26 mouse cellular contexts compared by ENCODE assay signal in the genomic region with DNA sequence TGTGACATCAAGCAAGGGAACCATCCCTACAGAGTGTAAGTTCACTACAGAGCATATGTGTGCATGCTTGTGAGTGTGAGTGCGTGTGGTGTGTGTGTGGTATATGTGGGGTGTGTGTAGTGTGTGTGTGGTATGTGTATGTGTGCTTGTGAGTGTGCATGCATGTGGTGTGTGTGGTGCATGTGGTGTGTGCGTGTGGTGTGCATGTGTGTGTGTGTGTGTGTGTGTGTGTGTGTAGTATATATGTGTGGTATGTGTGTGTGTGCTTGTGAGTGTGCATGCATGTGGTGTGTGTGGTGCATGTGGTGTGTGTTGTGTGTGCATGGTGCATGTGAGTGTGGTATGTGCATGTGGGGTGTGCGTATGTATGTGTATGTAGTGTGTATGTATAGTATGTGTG.
"Had no signal": no experiment of that assay in that cellular context is flagged by ENCODE, and none has a peak within 500 bp of the region (broad histone marks: within the 10 kb centered on the region; RNA-seq: fewer than 3 reads in every experiment).

No protein-coding gene starts in this region.

- H3K27me3 ChIP-seq: hindbrain, embryonic 12.5 days; intestine, embryonic 15.5 days; kidney, embryonic 15.5 days; limb, embryonic 12.5 days had no signal

- H3K27ac ChIP-seq: gastrocnemius, adult 2 months; heart, adult 2 months; hindbrain, embryonic 10.5 days; hindbrain, embryonic 12.5 days; hindbrain, embryonic 14.5 days; intestine, embryonic 15.5 days; kidney, embryonic 15.5 days; kidney, postnatal 0 days; layer of hippocampus, adult 2 months; left cerebral cortex, adult 2 months; limb, embryonic 10.5 days; limb, embryonic 12.5 days had no signal

- H3K9ac ChIP-seq: hindbrain, embryonic 12.5 days; hindbrain, embryonic 14.5 days; intestine, embryonic 15.5 days; kidney, embryonic 15.5 days; limb, embryonic 12.5 days had no signal

- H3K4me2 ChIP-seq: heart, embryonic 11.5 days; hindbrain, embryonic 12.5 days; hindbrain, embryonic 14.5 days; intestine, embryonic 15.5 days; kidney, embryonic 15.5 days; limb, embryonic 12.5 days; liver, embryonic 11.5 days had no signal

- DNase-seq: gastrocnemius, adult 2 months; gastrocnemius, postnatal 10 days; gastrocnemius, postnatal 25 days; heart, adult 2 months; heart, postnatal 10 days; heart, postnatal 4 days; kidney, adult 18-20 months; kidney, adult 8-10 months; kidney, postnatal 25 days; kidney, postnatal 4 days; liver had no signal

- H3K4me3 ChIP-seq: gastrocnemius, adult 2 months; heart, adult 2 months; hindbrain, embryonic 10.5 days; hindbrain, embryonic 12.5 days; intestine, embryonic 15.5 days; kidney, embryonic 15.5 days; layer of hippocampus, adult 2 months; left cerebral cortex, adult 2 months; limb, embryonic 10.5 days; limb, embryonic 12.5 days had no signal

- H3K9me3 ChIP-seq: hindbrain, embryonic 10.5 days; hindbrain, embryonic 12.5 days; intestine, embryonic 15.5 days; kidney, embryonic 15.5 days; limb, embryonic 10.5 days; limb, embryonic 12.5 days had no signal

- H3K36me3 ChIP-seq: hindbrain, embryonic 10.5 days; hindbrain, embryonic 12.5 days; intestine, embryonic 15.5 days; kidney, embryonic 15.5 days; limb, embryonic 10.5 days; limb, embryonic 12.5 days had no signal

- H3K4me1 ChIP-seq: hindbrain, embryonic 10.5 days; intestine, embryonic 15.5 days had no signal

- ATAC-seq: hindbrain, embryonic 16.5 days; inflammation-experienced regulatory T-cells, adult 6 months; intestine, embryonic 15.5 days; intestine, postnatal 0 days had no signal
